Mouse (Mus musculus) right cerebral cortex, postnatal 25 days (tissue): ENCODE results near the gene Aff3.

Source experiments
- DNase-seq: peaks from one replicate; pipeline ENCODE4 v3.0.0; 2022

The Aff3 gene

GRCm38 (mm10) chr1:38384457-38385121 is 280.2 kb downstream of the Aff3 start:
- no peak for DNase-seq

GRCm38 (mm10) chr1:38384010-38384409 is 280.7 kb downstream of the Aff3 start:
- DNase-seq = no peak

- DNase-seq = no peak
Measured at GRCm38 (mm10) chr1:38382683-38383082, 282.1 kb downstream of the Aff3 start.

GRCm38 (mm10) chr1:38377930-38378329 is 286.8 kb downstream of the Aff3 start:
- no peak for DNase-seq

DNA sequence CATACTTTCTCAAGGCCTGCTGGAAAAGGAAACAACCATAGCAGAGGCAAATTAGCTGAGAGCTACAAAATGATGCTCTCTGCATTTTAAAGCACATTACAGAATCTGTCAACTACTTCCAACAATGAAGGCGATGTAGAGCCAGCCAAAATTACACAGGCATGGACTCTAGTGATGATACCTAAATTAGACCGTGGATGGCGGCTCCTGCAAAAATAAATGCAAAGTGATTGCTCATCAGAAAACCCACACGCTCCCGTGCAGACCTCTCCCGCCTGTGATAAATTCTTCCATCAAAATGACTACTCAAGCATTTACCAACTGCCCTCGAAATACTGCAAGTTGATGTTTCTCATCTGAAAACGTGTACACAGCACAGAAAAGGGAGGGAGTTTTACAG is 295.6 kb downstream of the Aff3 start:
- peak; percentile 28 for DNase-seq

- DNase-seq = no peak
Measured at GRCm38 (mm10) chr1:38368081-38368689, 296.6 kb downstream of the Aff3 start.

DNA sequence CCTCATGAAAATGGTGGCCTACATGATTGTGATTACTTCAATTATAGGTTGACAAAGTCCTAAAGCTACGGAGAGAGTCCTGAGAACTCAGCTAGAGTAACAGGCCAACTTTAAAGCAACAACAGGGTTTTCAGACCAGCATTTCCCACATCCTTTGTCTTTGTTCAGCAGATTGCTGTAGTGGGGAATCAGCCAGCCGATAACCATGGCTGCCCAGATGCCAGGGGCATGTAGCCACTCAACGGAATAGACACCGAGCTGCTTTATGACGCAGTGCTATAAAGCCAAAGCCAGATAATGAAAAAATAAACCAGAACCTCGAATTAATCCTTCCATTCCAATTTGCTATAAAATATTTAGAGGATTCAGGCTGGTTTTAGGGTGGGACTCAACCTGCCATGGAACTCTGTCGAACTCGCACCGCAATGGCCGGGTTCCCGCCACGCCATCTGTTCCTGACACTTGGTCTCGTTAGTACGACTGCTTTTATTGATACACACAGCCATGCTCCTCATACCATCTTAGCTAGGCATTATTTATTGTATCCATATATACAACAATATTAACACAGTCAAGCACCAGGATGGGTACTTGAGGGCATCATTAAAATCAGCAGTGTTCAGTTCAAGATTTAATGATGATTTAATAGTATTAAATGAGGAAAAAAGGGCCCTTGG is 297.2 kb downstream of the Aff3 start:
- DNase-seq = no peak

DNA sequence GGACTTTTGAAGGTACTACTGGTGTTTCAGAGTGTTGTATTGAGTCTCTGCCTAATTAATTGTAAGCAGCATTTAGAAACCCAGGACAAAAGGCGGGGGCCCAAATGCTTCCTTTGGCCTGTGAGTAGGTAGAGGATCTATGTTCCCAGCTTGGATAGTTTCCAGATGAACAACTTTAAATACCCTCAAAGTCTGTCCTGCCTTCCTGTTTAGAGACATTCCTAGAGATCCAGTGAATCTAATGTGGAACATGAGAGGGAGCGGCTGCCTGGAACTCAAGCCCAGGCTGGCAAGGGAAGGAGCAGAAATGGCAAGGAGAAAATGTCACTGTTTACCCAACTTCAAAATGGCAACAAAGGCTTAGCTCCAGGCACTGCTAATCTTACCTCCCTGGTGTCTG is 300.9 kb downstream of the Aff3 start:
- DNase-seq = no peak

GRCm38 (mm10) chr1:38362275-38362674 is 302.5 kb downstream of the Aff3 start:
- DNase-seq = no peak

DNA sequence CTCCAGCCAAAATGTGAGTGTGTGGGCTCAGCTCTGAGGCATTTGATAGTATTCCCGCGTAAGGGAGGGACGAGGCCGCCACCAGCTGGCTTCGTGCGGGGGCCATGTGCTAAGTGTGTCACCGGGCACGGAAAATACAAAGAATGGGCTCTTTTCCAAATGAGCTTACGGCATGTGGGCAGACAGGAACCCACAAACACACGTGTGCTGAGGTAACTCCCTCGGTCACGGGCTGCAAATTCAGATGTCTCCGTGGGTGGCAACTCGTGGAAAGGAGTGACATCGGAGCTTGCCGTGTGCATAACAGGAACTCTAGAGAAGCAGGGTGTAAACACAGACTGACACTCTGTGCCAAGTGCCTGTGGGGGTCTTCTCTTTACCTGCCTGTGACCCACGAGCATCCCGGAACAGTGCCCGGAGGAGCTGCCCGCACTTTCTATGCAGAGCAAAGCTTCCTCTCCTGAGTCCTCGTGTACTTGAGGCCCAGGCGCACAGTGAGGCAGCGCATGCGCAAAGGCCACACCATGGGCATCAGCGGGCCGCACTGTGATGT is 305.9 kb downstream of the Aff3 start:
- DNase-seq = peak; percentile 59

GRCm38 (mm10) chr1:38357933-38358796 is 306.6 kb downstream of the Aff3 start:
- DNase-seq = no peak

DNA sequence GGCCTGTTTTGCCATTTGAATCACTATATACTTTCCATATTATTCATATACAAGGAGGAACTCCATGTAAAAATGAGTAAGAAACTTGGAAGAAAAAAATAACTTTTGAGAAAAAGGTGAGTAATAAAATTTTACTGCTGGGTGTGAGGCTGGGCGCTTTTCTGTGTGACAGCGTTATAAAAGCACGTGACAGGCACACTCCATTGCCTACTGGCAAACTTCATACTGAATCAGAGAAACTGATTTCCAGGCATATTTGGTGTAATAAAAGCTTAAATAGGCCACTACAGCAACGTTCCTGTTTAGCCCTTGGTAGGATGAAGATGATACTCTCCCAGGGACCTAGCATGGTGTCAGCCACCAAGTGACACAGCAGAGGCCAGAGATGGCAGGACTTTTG is 310.2 kb downstream of the Aff3 start:
- no peak for DNase-seq

GRCm38 (mm10) chr1:38347346-38347745 is 317.4 kb downstream of the Aff3 start:
- DNase-seq = no peak

DNA sequence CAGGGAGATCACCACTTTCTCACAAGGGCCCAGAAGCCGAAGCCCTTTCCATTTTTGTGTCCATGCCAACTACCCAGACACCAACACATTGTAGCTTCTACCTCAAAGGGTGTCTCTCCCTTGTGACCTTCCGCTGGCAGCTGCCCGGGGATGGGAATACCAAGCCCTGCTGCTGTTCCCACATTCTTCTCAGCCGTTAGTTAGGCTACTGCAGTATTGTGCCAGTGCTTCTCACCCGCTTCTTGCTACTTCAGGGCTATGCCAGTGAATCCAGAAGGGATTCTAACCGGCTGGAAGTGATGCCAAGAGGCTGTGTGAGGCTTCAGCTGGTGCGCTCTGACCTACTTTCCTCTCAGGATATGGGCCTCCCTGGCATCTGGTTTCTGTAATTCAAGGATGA is 330.5 kb downstream of the Aff3 start:
- DNase-seq = peak; percentile 34

DNA sequence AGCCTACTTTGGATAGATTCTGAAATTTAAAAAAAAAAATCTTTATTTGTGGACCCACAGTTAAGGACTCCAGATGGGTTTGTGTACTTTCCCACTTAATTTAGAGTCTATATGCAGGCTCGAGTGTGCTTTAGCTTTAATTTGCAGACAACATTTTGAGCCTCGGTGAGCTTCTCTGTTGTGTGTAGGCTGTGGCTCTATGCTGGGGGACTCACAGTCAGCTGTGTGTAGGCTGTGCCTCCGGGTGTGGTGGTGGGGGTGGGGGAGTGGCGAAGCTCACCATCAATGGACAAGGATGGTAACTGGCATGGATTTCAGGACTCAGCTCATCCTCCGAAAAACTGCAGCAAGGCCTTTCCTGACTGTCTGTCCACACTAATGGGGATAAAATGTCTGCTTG is 331.8 kb downstream of the Aff3 start:
- DNase-seq = no peak

GRCm38 (mm10) chr1:38324206-38324605 is 340.5 kb downstream of the Aff3 start:
- no peak for DNase-seq

- DNase-seq = no peak
Measured at GRCm38 (mm10) chr1:38321861-38322260, 342.9 kb downstream of the Aff3 start.

DNA sequence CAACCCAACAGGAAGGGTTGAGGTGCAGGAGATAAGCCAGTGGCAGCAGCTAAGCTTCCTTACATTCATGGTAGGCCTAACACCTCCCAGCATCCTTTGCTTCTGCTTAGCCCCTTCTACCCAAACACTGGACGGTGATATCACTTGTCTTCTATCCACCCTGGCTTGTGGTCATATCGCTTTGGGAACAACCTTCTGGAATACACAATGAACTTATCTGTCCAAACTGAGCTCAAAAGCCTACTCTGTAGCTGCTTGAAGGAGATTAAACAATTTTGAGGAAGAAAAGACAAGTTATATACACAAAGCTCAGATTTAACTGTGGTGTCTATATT is 343.8 kb downstream of the Aff3 start:
- DNase-seq = no peak

DNA sequence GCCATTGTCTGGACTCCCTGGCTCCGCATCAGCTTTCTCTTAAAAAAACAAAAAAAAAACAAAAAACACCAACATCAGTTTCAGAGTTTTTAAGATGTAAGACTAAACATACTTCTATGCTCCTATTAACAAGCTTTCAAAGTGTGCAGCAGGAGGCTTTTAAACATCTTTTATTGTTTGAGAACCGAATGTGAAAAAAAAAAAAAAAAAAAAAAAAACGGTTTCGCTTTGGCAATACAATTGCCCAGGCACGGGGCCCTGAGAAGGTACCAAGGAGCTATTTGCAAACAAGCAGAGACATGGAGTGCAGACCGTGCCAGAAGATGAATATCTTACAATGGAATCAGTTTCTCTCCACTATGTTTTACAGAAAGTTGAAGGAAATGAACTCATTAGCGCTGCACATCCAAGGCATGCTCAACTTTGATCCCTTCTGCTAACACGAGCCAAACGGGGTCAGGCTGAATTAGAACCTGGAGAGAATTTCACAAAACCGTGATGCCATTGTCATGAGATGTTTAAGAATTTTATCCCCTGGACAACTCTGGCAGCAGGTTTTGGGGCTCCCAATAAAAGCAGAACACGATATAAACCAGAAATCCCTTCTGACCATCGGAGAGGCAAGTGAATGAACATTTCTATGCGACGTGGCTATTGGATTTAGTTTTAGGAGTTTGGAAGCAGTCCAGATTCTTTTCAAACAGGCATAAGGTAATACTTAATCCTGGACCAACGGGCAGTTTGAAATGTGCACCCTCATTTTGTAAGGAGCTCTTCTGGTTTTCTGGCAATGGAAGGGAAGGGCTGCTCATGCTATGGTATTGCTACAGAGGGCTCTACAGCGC is 344.4 kb downstream of the Aff3 start:
- no peak for DNase-seq

GRCm38 (mm10) chr1:38318614-38319013 is 346.1 kb downstream of the Aff3 start:
- no peak for DNase-seq

DNA sequence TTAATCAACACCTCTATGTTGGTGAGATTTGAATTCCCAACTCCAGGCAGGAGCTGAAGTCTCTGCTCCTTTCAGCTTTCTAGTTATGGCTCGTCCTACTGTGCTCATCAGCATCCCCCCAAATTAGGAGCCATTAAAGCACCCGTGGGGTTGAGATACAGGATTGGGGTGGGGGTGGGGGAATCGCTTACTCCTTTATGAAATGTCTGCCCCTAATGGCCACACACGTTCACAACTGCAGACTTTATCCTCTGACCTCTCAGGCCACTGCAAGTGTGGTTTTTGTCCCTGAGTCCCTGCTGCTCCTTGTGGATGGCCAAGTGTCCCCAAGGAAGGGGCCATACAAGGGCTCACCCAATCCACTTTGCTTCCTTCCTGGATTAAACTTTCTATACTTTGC is 348.8 kb downstream of the Aff3 start:
- no peak for DNase-seq

GRCm38 (mm10) chr1:38310496-38310895 is 354.3 kb downstream of the Aff3 start:
- no peak for DNase-seq
